Mouse (Mus musculus): ENCODE data around the gene Wfdc16.

DNA sequence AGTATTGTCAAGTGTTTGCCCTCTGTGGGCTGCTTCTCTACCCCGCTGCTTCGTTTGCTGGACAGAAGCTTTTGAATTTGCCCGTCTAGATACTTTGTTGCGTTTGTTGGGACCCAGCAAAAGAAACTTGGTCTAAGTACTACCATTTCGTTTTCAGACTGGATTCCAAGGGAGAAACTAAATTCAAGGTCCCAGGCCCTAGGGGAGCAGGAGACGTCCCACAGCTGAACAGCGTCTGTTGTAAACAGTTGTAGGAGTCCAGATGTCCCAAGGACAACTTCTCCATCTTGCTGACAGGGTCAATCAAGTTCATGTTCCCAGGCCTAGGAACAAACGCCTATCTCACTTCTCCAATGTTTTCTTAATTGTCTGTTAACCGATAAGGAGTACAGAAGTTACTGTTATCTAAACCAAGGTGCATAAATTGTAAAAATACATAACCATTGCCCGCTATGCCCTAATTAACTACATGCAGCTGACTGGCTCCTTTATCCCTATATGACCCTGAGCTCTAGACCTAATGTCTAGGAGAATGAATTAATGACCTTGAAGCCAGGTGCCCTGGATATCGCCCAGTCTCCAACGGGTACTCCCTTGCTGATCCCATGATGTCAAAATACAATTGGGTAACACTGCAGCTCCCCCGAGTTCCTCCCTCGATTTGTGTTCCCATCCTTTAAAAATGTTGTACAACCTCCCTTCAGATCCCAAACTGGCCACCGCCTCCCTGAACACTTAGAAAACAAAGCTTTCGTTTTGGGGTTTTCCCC lies 38.5 kb upstream of the Wfdc16 start:
- TF ChIP-seq CTCF (IDR thresholded peaks at IDR 0.05; ENCODE audit: borderline replicate concordance, control insufficient read depth, extremely low read depth, insufficient read depth, low read length, poor library complexity), result no peak
- no peak for TF ChIP-seq POLR2A (IDR thresholded peaks at IDR 0.05; ENCODE audit: control insufficient read depth, extremely low read depth, insufficient read depth, low read length, poor library complexity)
